Mouse (Mus musculus): ENCODE results near the gene Tcf20. TPM values are rescaled to one million over a fixed set of nuclear protein-coding genes. Genes with fewer than 3 reads are reported as not detected.
A peak's percentile ranks its signal among the peaks of the same experiment; 100 is the strongest.

Tcf20 gene
- polyA plus RNA-seq, 1 experiment from 2014 or later, result 10.9 TPM

DNA sequence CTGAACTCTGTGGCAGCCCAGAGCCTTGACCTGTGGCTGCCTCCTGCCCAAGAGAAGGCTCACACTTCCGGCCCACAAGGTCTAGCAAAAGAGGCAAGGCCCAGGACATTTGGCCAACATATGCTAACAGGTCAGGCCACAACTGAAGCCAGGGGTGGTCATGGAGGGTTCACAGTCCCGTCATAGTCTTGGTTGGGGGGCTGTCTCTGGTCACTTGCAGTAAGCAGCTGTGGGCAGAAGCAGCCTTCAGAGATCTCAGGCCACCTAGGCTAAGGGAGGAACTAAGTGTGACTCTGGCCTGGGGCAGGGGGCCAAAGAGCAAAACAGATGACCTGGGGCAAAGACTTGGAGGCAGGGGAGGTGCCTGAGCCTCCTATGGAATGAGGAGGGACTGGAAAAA is 77.1 kb downstream of the Tcf20 start:
- H3K27ac ChIP-seq (ENCODE audit: low read depth), result no peak overlapping the region
- no peaks in the 10 kb centered on the region for H3K9me3 ChIP-seq (ENCODE audit: low read depth, low read length)
- no peaks in the 10 kb centered on the region for H3K36me3 ChIP-seq (ENCODE audit: insufficient read depth)
- WGBS, result 83% methylated on average over 2 of the region's 2 CpGs
- peaks cover 21% of the 10 kb centered on the region; the same call in 1 of the 2 replicates for H3K27me3 ChIP-seq (ENCODE audit: insufficient read depth, low read length)
- DNase-seq, result no peak
- no peak overlapping the region for H3K4me2 ChIP-seq
- no peak overlapping the region for H3K9ac ChIP-seq
- no peak for ATAC-seq (ENCODE audit: insufficient read depth)
- no peak overlapping the region for H3K4me3 ChIP-seq (ENCODE audit: low read depth, low read length)
- H3K4me1 ChIP-seq (ENCODE audit: insufficient read depth), result peaks cover 16% of the 10 kb centered on the region
- TF ChIP-seq CTCF (IDR thresholded peaks at IDR 0.05; ENCODE audit: low read depth), result no peak

DNA sequence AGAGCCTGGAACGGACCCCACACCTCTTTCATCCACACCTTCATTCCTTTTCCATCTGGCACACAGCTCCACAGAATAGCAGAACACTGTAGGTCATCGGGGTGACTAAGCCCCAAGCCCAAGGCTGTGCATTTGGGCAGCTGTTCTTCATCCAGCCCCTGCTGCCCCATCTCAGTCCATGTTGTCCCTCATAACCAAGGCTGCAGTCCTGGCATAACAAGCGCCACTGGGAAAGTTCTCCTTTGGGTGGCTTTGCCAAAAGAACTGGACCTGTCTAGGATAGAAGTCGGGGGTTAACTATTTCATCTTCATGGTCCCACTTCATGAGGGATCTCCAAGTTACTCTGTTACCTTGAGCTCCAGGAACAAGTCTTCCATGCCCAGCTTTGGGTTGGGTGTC is 77.9 kb downstream of the Tcf20 start:
- H3K4me1 ChIP-seq (ENCODE audit: insufficient read depth), result peaks cover 16% of the 10 kb centered on the region
- 76% methylated on average over 4 of the region's 4 CpGs for WGBS

DNA sequence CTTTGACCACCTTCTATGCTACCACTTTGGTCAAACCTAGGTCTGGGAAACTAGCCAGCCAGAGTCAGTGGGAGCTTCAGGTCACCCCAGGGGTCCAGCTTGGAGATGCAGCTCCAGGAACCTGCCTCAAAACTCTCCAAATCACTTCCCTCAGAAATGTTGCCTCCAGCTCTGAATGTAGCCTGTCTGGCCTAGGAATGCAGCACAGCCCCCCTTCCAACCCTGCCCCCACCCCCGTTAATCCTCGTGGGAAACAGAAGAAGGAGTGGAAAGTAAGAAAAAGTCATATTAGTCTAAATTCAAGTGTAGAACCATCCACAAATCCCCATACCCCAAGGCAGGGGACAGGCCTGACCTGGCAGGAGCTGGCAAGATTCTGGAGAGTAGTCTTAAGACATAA is 79.2 kb downstream of the Tcf20 start:
- TF ChIP-seq CTCF (IDR thresholded peaks at IDR 0.05; ENCODE audit: low read depth), result no peak
- WGBS, result 23% methylated on average over 2 of the region's 2 CpGs
- no peaks in the 10 kb centered on the region for H3K9me3 ChIP-seq (ENCODE audit: low read depth, low read length)
- H3K27ac ChIP-seq (ENCODE audit: low read depth), result no peak overlapping the region
- H3K4me1 ChIP-seq (ENCODE audit: insufficient read depth), result peaks cover 16% of the 10 kb centered on the region
- H3K4me2 ChIP-seq, result no peak overlapping the region
- ATAC-seq (ENCODE audit: insufficient read depth) (no peak), DNase-seq (no peak)
- no peak overlapping the region for H3K4me3 ChIP-seq (ENCODE audit: low read depth, low read length)
- H3K36me3 ChIP-seq (ENCODE audit: insufficient read depth), result no peaks in the 10 kb centered on the region
- H3K9ac ChIP-seq, result no peak overlapping the region
- H3K27me3 ChIP-seq (ENCODE audit: insufficient read depth, low read length), result peaks cover 21% of the 10 kb centered on the region; the same call in 1 of the 2 replicates

More for the DNA sequence above, 77.9 kb downstream of the Tcf20 start:
- Histone ChIP-seq H3K27ac (ENCODE audit: low read depth) (no peak overlapping the region), H3K27me3 (ENCODE audit: insufficient read depth, low read length) (peaks cover 21% of the 10 kb centered on the region; the same call in 1 of the 2 replicates), H3K9me3 (ENCODE audit: low read depth, low read length) (no peaks in the 10 kb centered on the region), H3K9ac (no peak overlapping the region), H3K4me2 (no peak overlapping the region), H3K36me3 (ENCODE audit: insufficient read depth) (no peaks in the 10 kb centered on the region), H3K4me3 (ENCODE audit: low read depth, low read length) (no peak overlapping the region)
- DNase-seq (no peak), ATAC-seq (ENCODE audit: insufficient read depth) (no peak)
- no peak for TF ChIP-seq CTCF (IDR thresholded peaks at IDR 0.05; ENCODE audit: low read depth)

DNA sequence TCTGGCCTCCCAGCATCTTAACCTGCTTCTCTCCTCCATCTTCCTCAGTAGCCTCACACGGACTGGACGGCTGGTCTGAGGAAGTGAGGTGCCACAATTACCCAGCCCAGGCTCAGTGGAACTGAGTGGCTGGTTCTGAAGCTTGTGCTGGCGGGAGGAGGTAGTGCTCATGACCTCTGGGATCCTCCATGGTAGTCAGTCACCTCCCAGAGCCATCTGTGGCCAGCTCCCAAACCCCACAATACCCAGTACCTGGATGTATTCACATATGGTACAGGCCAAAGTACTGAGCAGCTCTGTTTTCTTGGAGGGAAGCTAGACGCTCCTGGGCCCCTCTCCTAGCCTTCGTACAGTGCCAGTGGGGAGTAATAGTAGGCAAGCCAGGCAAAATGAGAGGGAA is 80.4 kb downstream of the Tcf20 start:
- Histone ChIP-seq H3K4me3 (ENCODE audit: low read depth, low read length) (no peak overlapping the region), H3K27me3 (ENCODE audit: insufficient read depth, low read length) (peaks cover 10% of the 10 kb centered on the region; the same call in 1 of the 2 replicates), H3K9me3 (ENCODE audit: low read depth, low read length) (no peaks in the 10 kb centered on the region), H3K27ac (ENCODE audit: low read depth) (no peak overlapping the region), H3K4me1 (ENCODE audit: insufficient read depth) (peaks cover 13% of the 10 kb centered on the region), H3K4me2 (no peak overlapping the region), H3K9ac (no peak overlapping the region), H3K36me3 (ENCODE audit: insufficient read depth) (no peaks in the 10 kb centered on the region)
- DNase-seq (no peak), ATAC-seq (ENCODE audit: insufficient read depth) (no peak)
- WGBS, result 76% methylated on average over 5 of the region's 5 CpGs
- TF ChIP-seq CTCF (IDR thresholded peaks at IDR 0.05; ENCODE audit: low read depth), result no peak

DNA sequence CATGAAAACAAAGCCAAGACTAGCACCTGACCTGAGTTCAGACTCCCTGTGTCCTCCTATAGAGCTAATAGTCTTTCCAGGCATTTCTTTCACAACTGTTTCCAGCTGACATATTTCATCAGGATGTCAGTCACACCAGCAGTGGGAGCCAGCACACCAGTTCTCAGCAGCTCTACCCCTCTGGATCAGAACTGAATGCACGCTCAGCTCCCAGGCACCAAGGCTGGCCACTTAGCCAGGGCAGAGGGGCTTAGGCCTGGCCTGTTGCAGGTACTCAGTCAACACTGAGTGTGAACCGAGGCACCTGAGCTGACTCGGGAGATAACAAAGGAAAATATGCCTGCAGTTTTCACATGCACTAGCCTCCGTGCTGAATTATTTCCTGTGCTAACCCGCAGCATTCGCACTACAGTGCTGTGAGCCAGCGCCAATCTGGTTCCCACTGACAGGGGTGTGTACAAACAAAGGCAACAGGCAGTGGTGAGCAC is 81.1 kb downstream of the Tcf20 start:
- Histone ChIP-seq H3K4me3 (ENCODE audit: low read depth, low read length) (no peak overlapping the region), H3K4me2 (no peak overlapping the region), H3K27me3 (ENCODE audit: insufficient read depth, low read length) (peaks cover 3% of the 10 kb centered on the region; the same call in 1 of the 2 replicates), H3K4me1 (ENCODE audit: insufficient read depth) (peaks cover 9% of the 10 kb centered on the region), H3K27ac (ENCODE audit: low read depth) (no peak overlapping the region), H3K36me3 (ENCODE audit: insufficient read depth) (no peaks in the 10 kb centered on the region), H3K9me3 (ENCODE audit: low read depth, low read length) (no peaks in the 10 kb centered on the region), H3K9ac (no peak overlapping the region)
- peak; percentile 40 for ATAC-seq (ENCODE audit: insufficient read depth)
- 44% methylated on average over 7 of the region's 7 CpGs for WGBS
- peak; percentile 52 for TF ChIP-seq CTCF (IDR thresholded peaks at IDR 0.05; ENCODE audit: low read depth)
- DNase-seq, result peak; percentile 53

DNA sequence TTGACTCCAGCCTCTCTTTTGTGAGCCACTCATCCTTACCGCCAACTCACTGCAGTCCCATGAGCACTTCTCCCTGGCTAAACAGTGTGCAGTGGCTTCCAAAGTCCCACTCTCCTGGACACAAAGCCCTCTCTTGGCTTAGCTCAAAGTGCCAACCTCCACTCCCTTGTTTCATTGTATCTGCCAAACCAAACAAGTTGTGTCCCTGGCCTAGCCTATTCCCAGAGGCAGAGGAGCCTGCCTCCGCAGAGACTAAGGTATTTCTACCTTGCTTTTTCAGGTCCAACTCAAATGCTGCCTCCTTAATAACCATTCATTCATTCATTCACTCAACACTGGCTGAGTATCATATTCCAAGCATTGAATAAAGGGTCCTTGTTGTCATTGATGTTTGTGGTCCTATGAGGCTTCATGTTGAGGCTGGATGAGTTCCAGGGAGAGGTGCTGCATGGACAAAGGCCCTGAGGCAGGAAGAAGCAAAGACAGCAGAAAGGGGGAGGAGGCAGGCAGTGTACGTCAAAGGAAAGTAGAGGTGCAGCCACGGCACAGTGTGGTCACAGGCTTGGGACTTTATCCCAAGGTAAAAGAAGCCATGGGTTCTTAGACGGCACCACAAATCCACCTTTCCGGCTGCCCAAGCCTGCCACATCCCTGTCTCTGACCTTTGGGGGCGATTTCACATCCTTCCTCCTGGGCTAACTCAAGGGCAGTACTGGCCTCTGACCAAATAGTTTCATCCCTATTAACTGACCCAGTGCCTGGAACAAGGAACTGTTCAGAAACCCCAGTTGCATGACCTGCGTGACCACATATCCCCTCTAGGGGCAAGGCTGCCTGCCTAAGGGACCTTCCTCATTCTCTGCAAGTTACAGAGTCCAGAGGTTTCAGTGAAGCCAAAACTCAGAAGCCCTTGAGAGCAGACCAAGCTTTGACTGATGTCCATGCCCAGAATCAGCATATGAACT is 82.0 kb downstream of the Tcf20 start:
- no peak overlapping the region for H3K4me2 ChIP-seq
- H3K9me3 ChIP-seq (ENCODE audit: low read depth, low read length), result no peaks in the 10 kb centered on the region
- TF ChIP-seq CTCF (IDR thresholded peaks at IDR 0.05; ENCODE audit: low read depth), result peak; percentile 24; the same call in 1 of the 2 replicates
- H3K36me3 ChIP-seq (ENCODE audit: insufficient read depth), result no peaks in the 10 kb centered on the region
- H3K27ac ChIP-seq (ENCODE audit: low read depth), result no peak overlapping the region
- 77% methylated on average over 8 of the region's 8 CpGs for WGBS
- no peak overlapping the region for H3K9ac ChIP-seq
- no peak overlapping the region for H3K4me3 ChIP-seq (ENCODE audit: low read depth, low read length)
- no peak for DNase-seq
- H3K4me1 ChIP-seq (ENCODE audit: insufficient read depth), result peaks cover 11% of the 10 kb centered on the region
- no peaks in the 10 kb centered on the region for H3K27me3 ChIP-seq (ENCODE audit: insufficient read depth, low read length)
- ATAC-seq (ENCODE audit: insufficient read depth), result no peak

DNA sequence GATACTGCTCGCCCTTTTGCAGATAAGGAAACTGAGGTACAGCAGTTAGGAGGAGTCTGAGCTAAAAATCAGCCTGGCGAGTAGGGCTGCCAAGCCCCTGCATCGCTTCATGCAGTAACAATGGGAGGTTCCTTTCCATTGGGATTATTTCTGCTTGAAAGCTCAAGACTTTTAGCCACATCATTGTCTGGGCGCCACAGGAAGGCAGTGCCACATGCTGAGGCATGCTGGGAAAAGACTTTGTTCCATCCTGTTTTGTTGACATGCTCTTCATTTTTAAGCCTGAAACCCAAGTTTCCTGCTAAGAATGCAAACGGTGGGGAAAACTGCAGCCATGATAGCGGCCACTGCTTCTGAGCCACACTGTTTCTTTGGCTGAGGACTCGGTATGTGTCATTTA is 83.1 kb downstream of the Tcf20 start:
- H3K9me3 ChIP-seq (ENCODE audit: low read depth, low read length), result no peaks in the 10 kb centered on the region
- no peak overlapping the region for H3K4me2 ChIP-seq
- H3K27me3 ChIP-seq (ENCODE audit: insufficient read depth, low read length), result no peaks in the 10 kb centered on the region
- no peaks in the 10 kb centered on the region for H3K36me3 ChIP-seq (ENCODE audit: insufficient read depth)
- H3K4me3 ChIP-seq (ENCODE audit: low read depth, low read length), result no peak overlapping the region
- DNase-seq (no peak), ATAC-seq (ENCODE audit: insufficient read depth) (no peak)
- TF ChIP-seq CTCF (IDR thresholded peaks at IDR 0.05; ENCODE audit: low read depth), result no peak
- H3K27ac ChIP-seq (ENCODE audit: low read depth), result no peak overlapping the region
- H3K4me1 ChIP-seq (ENCODE audit: insufficient read depth), result peaks cover 17% of the 10 kb centered on the region
- WGBS, result 57% methylated on average over 7 of the region's 7 CpGs
- no peak overlapping the region for H3K9ac ChIP-seq
